Mouse (Mus musculus): Measurements from ENCODE around the gene Pwwp2b.

The Pwwp2b gene

GRCm38 (mm10) chr7:139299424-139299823, 51.1 kb downstream of the Pwwp2b start:
- DNase-seq (ENCODE audit: low spot score) = peak; percentile 99

- DNase-seq (ENCODE audit: low spot score) = peak; percentile 94
Measured at GRCm38 (mm10) chr7:139300423-139300822, 52.1 kb downstream of the Pwwp2b start.

- no peak for DNase-seq (ENCODE audit: low spot score)
Measured at GRCm38 (mm10) chr7:139301505-139301904, 53.2 kb downstream of the Pwwp2b start.

- DNase-seq (ENCODE audit: low spot score) = no peak
Measured at GRCm38 (mm10) chr7:139302314-139302713, 54.0 kb downstream of the Pwwp2b start.

GRCm38 (mm10) chr7:139303280-139304011, 55.2 kb downstream of the Pwwp2b start:
- peak; percentile 95 for DNase-seq (ENCODE audit: low spot score)

DNA sequence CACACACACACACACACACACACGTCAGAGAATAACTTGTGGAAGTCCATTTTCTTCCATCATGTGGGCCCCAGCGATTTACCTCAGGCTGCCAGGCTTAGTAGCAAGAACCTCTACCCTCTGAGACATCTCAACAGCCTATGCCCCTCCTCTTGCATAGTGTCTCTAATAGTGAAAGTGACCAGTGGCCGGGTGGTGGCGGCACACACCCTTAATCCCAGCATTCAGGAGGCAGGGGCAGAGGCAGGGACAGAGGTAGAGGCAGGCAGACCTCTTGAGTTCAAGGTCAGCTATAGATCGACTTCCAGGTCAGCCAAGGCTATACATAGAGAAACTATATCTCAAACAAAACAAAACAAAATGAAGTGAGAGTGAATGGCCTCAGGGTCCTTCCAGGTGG, 56.0 kb downstream of the Pwwp2b start:
- no peak for DNase-seq (ENCODE audit: low spot score)

GRCm38 (mm10) chr7:139307056-139307455, 58.8 kb downstream of the Pwwp2b start:
- DNase-seq (ENCODE audit: low spot score) = no peak

GRCm38 (mm10) chr7:139308140-139308895, 60.0 kb downstream of the Pwwp2b start:
- DNase-seq (ENCODE audit: low spot score) = peak; percentile 79

- peak; percentile 74 for DNase-seq (ENCODE audit: low spot score)
Measured at GRCm38 (mm10) chr7:139309106-139309505, 60.8 kb downstream of the Pwwp2b start.

DNA sequence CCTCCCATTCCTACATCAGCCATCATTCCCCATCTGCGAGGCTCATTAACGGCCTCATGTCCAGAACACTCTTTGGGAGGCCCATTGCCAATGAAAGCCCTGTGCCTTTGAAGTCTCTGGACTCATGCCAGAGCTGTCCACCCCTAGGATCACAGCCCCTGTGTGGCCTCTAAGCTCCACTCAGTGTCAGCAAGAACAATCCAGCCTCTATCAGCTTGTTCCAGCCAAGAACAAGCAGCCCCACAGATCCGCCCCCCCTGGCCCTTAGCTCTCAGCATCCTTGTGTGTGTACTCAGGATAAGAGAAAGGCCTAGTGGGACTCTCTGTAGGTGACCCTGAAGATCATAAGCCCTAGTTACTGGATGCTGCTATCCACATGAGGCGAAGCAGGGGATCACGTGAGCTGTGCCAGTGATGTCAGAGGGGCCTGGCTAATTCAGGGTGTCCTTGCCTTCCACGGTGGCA, 62.2 kb downstream of the Pwwp2b start:
- DNase-seq (ENCODE audit: low spot score) = peak; percentile 66

DNA sequence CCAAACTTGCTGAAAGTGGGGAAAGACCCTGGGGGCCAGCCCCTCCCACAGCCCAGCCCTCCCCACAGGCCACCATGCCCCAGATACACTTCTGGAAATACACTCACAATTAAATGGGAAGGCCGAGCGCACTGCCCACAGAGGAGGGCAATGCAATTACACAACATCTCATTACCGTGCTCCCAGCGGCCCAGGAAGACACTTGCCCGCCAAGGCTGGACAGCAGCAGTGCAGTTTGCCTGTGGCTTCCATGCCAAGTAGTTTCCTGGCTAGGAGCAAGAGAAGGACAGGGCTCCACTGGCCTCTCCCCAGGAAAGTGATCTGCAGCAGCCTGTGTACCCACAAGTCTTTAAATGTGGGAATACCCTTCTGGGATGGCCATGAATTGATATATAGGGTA, 64.4 kb downstream of the Pwwp2b start:
- no peak for DNase-seq (ENCODE audit: low spot score)

DNA sequence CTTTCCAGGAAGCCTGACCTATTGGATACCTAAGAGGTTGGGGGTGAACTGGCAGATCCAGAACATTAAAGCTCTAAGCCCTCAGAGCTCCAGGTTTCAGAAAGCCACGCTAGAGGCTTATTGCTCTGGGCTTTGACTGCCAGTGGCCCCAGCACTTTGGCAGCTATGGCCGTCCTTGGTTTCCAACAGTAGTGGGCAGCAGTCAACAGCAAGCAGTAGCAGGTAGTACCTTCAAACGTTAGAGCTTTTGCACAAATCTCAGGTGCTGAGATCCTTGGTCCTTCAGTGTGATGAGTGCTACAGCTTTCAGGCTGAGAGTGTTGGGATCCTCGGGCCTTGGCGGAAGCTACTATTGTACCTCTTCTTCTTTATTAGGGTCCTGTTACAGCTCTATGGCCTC, 65.1 kb downstream of the Pwwp2b start:
- DNase-seq (ENCODE audit: low spot score) = no peak

DNA sequence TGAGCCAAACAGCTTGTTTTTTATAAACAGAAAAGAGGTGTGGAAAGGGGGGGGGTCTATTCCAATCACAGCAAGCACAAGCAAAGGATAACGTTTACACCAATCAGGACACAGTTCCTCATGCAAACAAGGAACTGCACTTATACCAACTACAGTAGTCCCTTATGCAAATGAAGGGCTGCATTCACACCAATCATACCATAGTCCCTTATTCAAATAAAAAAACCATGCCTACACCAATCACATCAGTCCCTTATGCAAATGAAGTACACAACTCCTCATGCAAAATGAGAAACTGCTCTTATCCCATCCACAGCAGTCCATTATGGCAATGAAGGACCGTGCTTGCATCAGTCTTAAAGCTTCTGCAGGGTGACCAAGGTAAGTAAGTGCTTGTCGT, 66.4 kb downstream of the Pwwp2b start:
- no peak for DNase-seq (ENCODE audit: low spot score)

DNA sequence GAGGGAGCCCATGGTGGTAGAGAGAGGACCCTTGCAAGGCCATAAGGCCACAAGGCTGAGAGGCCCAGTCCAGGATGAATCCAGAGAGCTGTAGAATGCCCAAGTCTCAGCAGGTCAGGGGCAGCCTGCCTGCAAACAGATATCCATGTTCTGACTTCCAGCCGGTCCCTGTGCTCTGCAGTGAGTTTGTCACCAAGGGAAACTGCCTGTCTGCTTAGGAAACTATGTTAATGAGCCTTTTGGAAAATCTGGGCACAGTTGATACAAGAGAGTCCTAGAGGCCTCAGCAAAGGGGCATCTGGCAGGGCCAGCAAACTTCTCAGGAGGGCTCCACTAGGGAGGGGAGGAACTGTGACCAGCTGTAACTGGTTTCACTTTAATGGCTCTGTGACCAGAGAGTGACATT, 70.7 kb downstream of the Pwwp2b start:
- no peak for DNase-seq (ENCODE audit: low spot score)
